27 mouse cellular contexts compared by ENCODE assay signal in genomic region chr17:29074085-29074484, GRCm38 (mm10). TPM values are rescaled to one million over a fixed set of nuclear protein-coding genes. Genes with fewer than 3 reads are reported as not detected.
DNase-seq lines count a peak whose midpoint lies in the region; ATAC-seq lines count a peak whose summit lies in the region.
"Had no signal": no experiment of that assay in that cellular context is flagged by ENCODE, and none has a peak within 500 bp of the region (broad histone marks: within the 10 kb centered on the region; RNA-seq: fewer than 3 reads in every experiment).

No protein-coding gene starts in this region.

- no peaks in the 10 kb centered on the region for H3K9me3 ChIP-seq in heart, embryonic 10.5 days
- no peaks in the 10 kb centered on the region for H3K9me3 ChIP-seq in heart, embryonic 11.5 days (replicated peaks; ENCODE audit: control insufficient read depth, low read length)
- H3K9me3 ChIP-seq: embryonic facial prominence, embryonic 12.5 days; embryonic facial prominence, embryonic 15.5 days; heart, embryonic 13.5 days; hindbrain, embryonic 15.5 days; intestine, embryonic 15.5 days had no signal

- no peak overlapping the region for H3K9ac ChIP-seq in heart, embryonic 11.5 days (ENCODE audit: low read depth, low read length)
- H3K9ac ChIP-seq: embryonic facial prominence, embryonic 12.5 days; embryonic facial prominence, embryonic 15.5 days; forebrain, postnatal 0 days; hindbrain, embryonic 15.5 days; intestine, embryonic 15.5 days had no signal

- peaks cover 51% of the 10 kb centered on the region for H3K4me1 ChIP-seq in heart, embryonic 10.5 days
- H3K4me1 ChIP-seq in heart, embryonic 11.5 days (ENCODE audit: control insufficient read depth, insufficient read depth, low read length), result peaks cover 35% of the 10 kb centered on the region

- H3K4me2 ChIP-seq in heart, embryonic 11.5 days, result no peak overlapping the region
- H3K4me2 ChIP-seq: embryonic facial prominence, embryonic 12.5 days; embryonic facial prominence, embryonic 15.5 days; heart, embryonic 13.5 days; hindbrain, embryonic 15.5 days; intestine, embryonic 15.5 days had no signal

- no peak for DNase-seq in heart, embryonic 10.5 days (ENCODE audit: low spot score)
- DNase-seq in thymus, postnatal 4 days, result peak; percentile 46
- DNase-seq in thymus, postnatal 25 days, result no peak
- peak; percentile 90 for DNase-seq in ZHBTc4 (ENCODE audit: low read depth, low spot score)
- DNase-seq in kidney, adult 8-10 months, result no peak
- no peak for DNase-seq in frontal cortex, postnatal 14 days (ENCODE audit: low spot score in 2 of 2)
- DNase-seq in natural killer cell, adult 2 months (ENCODE audit: low spot score in 2 of 2), result no peak
- DNase-seq: adrenal gland, adult 2 months; adrenal gland, postnatal 14 days; cerebellum, adult 11 months; cerebellum, adult 2 months; cerebellum, adult 9-11 months; cerebellum, postnatal 25 days; forebrain, postnatal 0 days; gastrocnemius, postnatal 10 days; gastrocnemius, postnatal 36 days; heart, adult 11 months; heart, postnatal 14 days; heart, postnatal 4 days had no signal

- WGBS in heart, embryonic 10.5 days, result 63% methylated on average over 13 of the region's 13 CpGs
- 56% methylated on average over 13 of the region's 13 CpGs for WGBS in heart, embryonic 11.5 days (ENCODE audit: insufficient replicate concordance)

- no peak overlapping the region for H3K4me3 ChIP-seq in heart, embryonic 10.5 days
- no peak overlapping the region for H3K4me3 ChIP-seq in heart, embryonic 11.5 days (ENCODE audit: low read depth, low read length)
- H3K4me3 ChIP-seq: embryonic facial prominence, embryonic 12.5 days; embryonic facial prominence, embryonic 15.5 days; heart, embryonic 13.5 days; hindbrain, embryonic 15.5 days; intestine, embryonic 15.5 days had no signal

- H3K27me3 ChIP-seq in heart, embryonic 10.5 days (ENCODE audit: insufficient read depth, poor library complexity, severe bottlenecking), result no peaks in the 10 kb centered on the region
- peaks cover under 1% of the 10 kb centered on the region; the same call in 1 of the 2 replicates for H3K27me3 ChIP-seq in heart, embryonic 11.5 days (ENCODE audit: control insufficient read depth, insufficient read depth, low read length)
- H3K27me3 ChIP-seq: embryonic facial prominence, embryonic 12.5 days; embryonic facial prominence, embryonic 15.5 days; hindbrain, embryonic 15.5 days; intestine, embryonic 15.5 days had no signal

- H3K36me3 ChIP-seq in heart, embryonic 10.5 days, result no peaks in the 10 kb centered on the region
- no peaks in the 10 kb centered on the region for H3K36me3 ChIP-seq in heart, embryonic 11.5 days (ENCODE audit: control insufficient read depth, insufficient read depth, low read length)
- H3K36me3 ChIP-seq: embryonic facial prominence, embryonic 12.5 days; embryonic facial prominence, embryonic 15.5 days; heart, embryonic 13.5 days; hindbrain, embryonic 15.5 days; intestine, embryonic 15.5 days had no signal

- no peak for ATAC-seq in heart, embryonic 11.5 days (replicated peaks; ENCODE audit: insufficient number of reproducible peaks, low FRiP score, low TSS enrichment)
- ATAC-seq: forebrain, embryonic 14.5 days; forebrain, postnatal 0 days; intestine, embryonic 15.5 days had no signal

- H3K27ac ChIP-seq in heart, embryonic 10.5 days, result peak overlapping the region; percentile 78; the same call in 1 of the 2 replicates
- no peak overlapping the region for H3K27ac ChIP-seq in heart, embryonic 11.5 days (ENCODE audit: low read depth, low read length)
- H3K27ac ChIP-seq: embryonic facial prominence, embryonic 12.5 days; hindbrain, embryonic 15.5 days; intestine, embryonic 15.5 days had no signal

RNA-seq across cellular contexts. Expression of gene Cdkn1a, which starts 16.7 kb away (rescaled TPM):
- polyA plus RNA-seq in heart, embryonic 10.5 days (2016; fragmentation: Nextera tagmentation; extraction: Ambion mirVana), result 31.3 and 33.1 TPM in 2 replicates
- polyA plus RNA-seq in heart, embryonic 11.5 days (2014; fragmentation: Nextera tagmentation; extraction: Ambion mirVana), result 39.3 TPM in 2 replicates

RNA-seq across cellular contexts. Expression of gene Rab44, which starts 39.9 kb away (rescaled TPM):
- 0.23 and 0.48 TPM in 2 replicates for polyA plus RNA-seq in heart, embryonic 10.5 days (2016; fragmentation: Nextera tagmentation; extraction: Ambion mirVana)
- 0.20 TPM in 1 of 2 replicates, not detected in the other for polyA plus RNA-seq in heart, embryonic 11.5 days (2014; fragmentation: Nextera tagmentation; extraction: Ambion mirVana)
- polyA plus RNA-seq: forebrain, embryonic 14.5 days; forebrain, postnatal 0 days; hindbrain, embryonic 11.5 days had no signal

RNA-seq across cellular contexts. Expression of gene Srsf3, which starts 41.7 kb away (rescaled TPM):
- 433 and 498 TPM in 2 replicates for polyA plus RNA-seq in heart, embryonic 10.5 days (2016; fragmentation: Nextera tagmentation; extraction: Ambion mirVana)
- 420 and 433 TPM in 2 replicates for polyA plus RNA-seq in heart, embryonic 11.5 days (2014; fragmentation: Nextera tagmentation; extraction: Ambion mirVana)

Comparison
In these comparisons a context has a peak if more than half of its experiments do, and no peak if none do; other contexts are left out.
1. DNase-seq: peak in thymus, postnatal 4 days (single experiment) and ZHBTc4 (single experiment); none in heart, embryonic 10.5 days (single experiment), thymus, postnatal 25 days (single experiment), kidney, adult 8-10 months (0 of 2), frontal cortex, postnatal 14 days (0 of 2) and natural killer cell, adult 2 months (0 of 2).